Mouse (Mus musculus) brain, embryonic 14.5 days (tissue): ENCODE data around the gene Cep85l. TPM values are rescaled to one million over a fixed set of nuclear protein-coding genes. Genes with fewer than 3 reads are reported as not detected.
A peak's percentile ranks its signal among the peaks of the same experiment; 100 is the strongest.

Source experiments
- DNase-seq: peaks from one replicate; pipeline ENCODE4 v3.0.0-alpha.2; 2011; ENCODE audit warnings: low read depth
- CTCF ChIP-seq: fragments of 200-500 bp; IDR thresholded peaks from 2 replicates; pipeline ENCODE4 v1.5.1; 2012; ENCODE audit warnings: inconsistent platforms, mild to moderate bottlenecking, moderate library complexity, borderline replicate concordance; ENCODE audit not compliant: insufficient read depth, insufficient read length; ENCODE audit errors: extremely low read depth
- POLR2A ChIP-seq: fragments of 200-500 bp; IDR thresholded peaks from 2 replicates; pipeline ENCODE4 v1.6.1; 2012; ENCODE audit warnings: mild to moderate bottlenecking, inconsistent platforms, borderline replicate concordance; ENCODE audit not compliant: poor library complexity, insufficient read depth, insufficient read length, severe bottlenecking; ENCODE audit errors: extremely low read depth
- polyA plus RNA-seq: library from polyadenylated mRNA; depleted of rRNA; stranded (reverse); fragments of >200 nt; gene quantifications from 2 replicates; pipeline ENCODE4 v1.2.3, GENCODE M21; 2012

Cep85l gene
- polyA plus RNA-seq, 1 experiment: 7.5 TPM

GRCm38 (mm10) chr10:53346506-53346905 is 33.2 kb downstream of the Cep85l start:
- DNase-seq: peak; percentile 75
- no peak for TF ChIP-seq POLR2A
- peak; percentile 76; the same call in 1 of the 2 replicates for TF ChIP-seq CTCF

- no peak for DNase-seq
- TF ChIP-seq CTCF (no peak), POLR2A (no peak)
Observed at GRCm38 (mm10) chr10:53345508-53345907, 34.2 kb downstream of the Cep85l start.

- peak; percentile 33 for DNase-seq
- TF ChIP-seq POLR2A (no peak), CTCF (no peak)
Observed at GRCm38 (mm10) chr10:53343865-53344264, 35.9 kb downstream of the Cep85l start.

GRCm38 (mm10) chr10:53343384-53343783 is 36.4 kb downstream of the Cep85l start:
- TF ChIP-seq CTCF (no peak), POLR2A (no peak)
- no peak for DNase-seq

- DNase-seq: no peak
- no peak for TF ChIP-seq POLR2A
Observed at GRCm38 (mm10) chr10:53342166-53342728, 37.5 kb downstream of the Cep85l start.

- TF ChIP-seq CTCF: peak; percentile 69; the same call in 1 of the 2 replicates
- no peak for TF ChIP-seq POLR2A
- DNase-seq: peak; percentile 64
Observed at GRCm38 (mm10) chr10:53341288-53341965, 38.3 kb downstream of the Cep85l start.

DNA sequence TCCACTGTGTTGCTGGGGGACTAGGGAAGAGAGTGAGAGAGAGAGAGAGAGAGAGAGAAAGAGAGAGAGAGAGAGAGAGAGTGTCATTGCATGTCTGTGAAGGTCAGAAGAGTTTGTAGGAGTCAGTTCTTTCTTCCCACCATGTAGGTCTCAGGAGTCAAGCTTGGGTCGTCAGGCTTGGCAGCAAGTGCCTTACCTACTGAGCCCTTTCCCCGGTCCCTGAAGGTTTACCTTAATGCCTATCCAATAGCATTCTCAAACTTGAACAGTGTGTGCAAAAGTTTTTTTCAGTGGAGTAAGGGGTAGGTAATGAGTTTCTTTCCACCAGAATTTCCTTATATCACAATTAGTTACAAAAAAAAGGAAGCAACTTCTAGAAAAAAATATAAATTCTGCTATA is 40.7 kb downstream of the Cep85l start:
- TF ChIP-seq CTCF: no peak
- no peak for TF ChIP-seq POLR2A
- no peak for DNase-seq

GRCm38 (mm10) chr10:53337162-53337923 is 42.4 kb downstream of the Cep85l start, which contains the start of gene Pln:
TSS of gene Pln (plus strand) at chr10:53337667.
- TF ChIP-seq POLR2A (no peak), CTCF (no peak)
- no peak for DNase-seq

- TF ChIP-seq CTCF (no peak), POLR2A (no peak)
- DNase-seq: peak; percentile 40
Observed at GRCm38 (mm10) chr10:53335974-53336373, 43.8 kb downstream of the Cep85l start.

DNA sequence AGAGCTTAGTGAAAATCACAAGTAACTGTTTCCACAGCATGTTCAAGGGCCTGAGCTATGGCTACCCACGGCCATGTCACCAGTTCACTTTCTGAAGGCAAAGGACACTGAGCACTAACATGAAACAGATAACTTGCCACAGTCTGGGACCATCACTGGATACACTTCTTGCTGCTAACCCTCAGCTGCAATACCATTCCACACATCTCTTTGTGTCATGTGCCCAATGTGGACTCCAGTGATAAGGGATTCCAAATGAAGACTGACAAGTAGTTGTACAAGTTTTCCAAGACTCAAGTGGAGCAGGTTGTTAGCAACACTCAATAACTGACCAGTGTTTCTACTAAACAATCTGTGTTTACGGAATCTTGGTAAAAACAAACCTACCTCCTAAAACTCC is 44.5 kb downstream of the Cep85l start:
- DNase-seq: no peak
- TF ChIP-seq POLR2A (no peak), CTCF (no peak)

DNA sequence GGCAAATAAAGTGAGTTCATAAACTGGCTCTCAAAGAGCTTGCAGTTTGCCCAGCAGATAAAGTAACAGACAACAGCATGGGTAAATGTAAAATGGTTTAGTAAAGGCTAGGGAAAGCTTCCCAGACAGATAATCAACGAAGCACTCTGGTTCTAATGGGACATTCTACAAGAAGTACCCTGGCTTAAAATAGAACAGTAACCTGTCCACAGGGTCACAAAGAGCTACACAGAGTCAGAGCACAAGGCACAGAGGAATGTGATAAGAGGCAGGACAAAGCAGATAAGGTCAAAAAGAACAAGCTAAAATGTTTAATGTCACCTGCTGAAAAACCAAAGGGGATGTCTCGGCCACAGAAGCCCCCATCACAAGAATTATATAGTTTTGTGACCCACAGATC is 47.0 kb downstream of the Cep85l start:
- TF ChIP-seq POLR2A (no peak), CTCF (no peak)
- DNase-seq: no peak
